Mouse (Mus musculus): ENCODE results near the gene Hunk. TPM values are rescaled to one million over a fixed set of nuclear protein-coding genes. Genes with fewer than 3 reads are reported as not detected.

Gene Hunk
- polyA plus RNA-seq, 1 experiment from 2014 or later = 6.2 TPM

DNA sequence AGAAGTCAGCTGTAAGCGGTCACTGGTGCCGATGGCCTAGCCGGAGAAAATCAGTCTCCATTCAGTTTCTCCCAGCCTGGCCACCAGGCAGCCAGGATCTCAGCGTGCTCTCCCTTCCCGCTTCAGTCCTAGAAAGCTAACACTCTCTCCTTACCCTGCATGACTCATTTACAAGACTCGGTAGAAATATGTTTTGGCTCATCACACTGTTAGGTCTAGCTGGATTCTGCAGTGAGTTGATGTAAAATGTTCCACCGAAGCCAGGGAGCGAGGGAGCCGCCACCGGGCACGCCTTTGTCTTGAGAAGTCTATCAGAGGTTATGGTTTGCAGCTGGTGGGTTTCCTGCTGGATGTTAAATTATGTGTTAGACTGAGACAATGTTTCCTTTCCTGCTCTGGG, 67.4 kb downstream of the Hunk start:
- H3K4me3 ChIP-seq = no peak overlapping the region
- no peak overlapping the region for H3K27ac ChIP-seq (replicated peaks)
- H3K36me3 ChIP-seq = peaks cover 27% of the 10 kb centered on the region
- peaks cover 22% of the 10 kb centered on the region for H3K4me1 ChIP-seq (replicated peaks)
- 73% methylated on average over 11 of the region's 11 CpGs for WGBS
- ATAC-seq (ENCODE audit: low read depth) = no peak
- no peak overlapping the region for H3K4me2 ChIP-seq
- no peaks in the 10 kb centered on the region for H3K9me3 ChIP-seq
- H3K27me3 ChIP-seq = no peaks in the 10 kb centered on the region
- no peak overlapping the region for H3K9ac ChIP-seq

- WGBS = 88% methylated on average over 7 of the region's 7 CpGs
- H3K4me1 ChIP-seq (replicated peaks) = peaks cover 23% of the 10 kb centered on the region
- H3K36me3 ChIP-seq = peaks cover 27% of the 10 kb centered on the region
- H3K9me3 ChIP-seq = no peaks in the 10 kb centered on the region
- no peaks in the 10 kb centered on the region for H3K27me3 ChIP-seq
- no peak overlapping the region for H3K4me3 ChIP-seq
- ATAC-seq (ENCODE audit: low read depth) = no peak
- no peak overlapping the region for H3K27ac ChIP-seq (replicated peaks)
- H3K9ac ChIP-seq = no peak overlapping the region
- H3K4me2 ChIP-seq = no peak overlapping the region
These were observed 70.8 kb downstream of the Hunk start for GRCm38 (mm10) chr16:90456495-90457125.

- WGBS = 34% methylated on average over 11 of the region's 11 CpGs
- Histone ChIP-seq H3K4me3 (no peak overlapping the region), H3K36me3 (peaks cover 27% of the 10 kb centered on the region), H3K27ac (replicated peaks) (peak overlapping the region; percentile 49), H3K4me1 (replicated peaks) (peaks cover 19% of the 10 kb centered on the region), H3K4me2 (no peak overlapping the region), H3K9ac (no peak overlapping the region), H3K9me3 (no peaks in the 10 kb centered on the region), H3K27me3 (no peaks in the 10 kb centered on the region)
- ATAC-seq (ENCODE audit: low read depth) = peak; percentile 60
These were observed 73.2 kb downstream of the Hunk start for GRCm38 (mm10) chr16:90458899-90459610.

- Histone ChIP-seq H3K4me2 (no peak overlapping the region), H3K9me3 (peaks cover 3% of the 10 kb centered on the region), H3K27me3 (no peaks in the 10 kb centered on the region), H3K36me3 (peaks cover 30% of the 10 kb centered on the region), H3K9ac (no peak overlapping the region), H3K4me3 (no peak overlapping the region), H3K4me1 (replicated peaks) (peaks cover 19% of the 10 kb centered on the region), H3K27ac (replicated peaks) (no peak overlapping the region)
- WGBS = 47% methylated on average over 11 of the region's 11 CpGs
- ATAC-seq (ENCODE audit: low read depth) = no peak
These were observed 75.6 kb downstream of the Hunk start for GRCm38 (mm10) chr16:90461304-90461905.

GRCm38 (mm10) chr16:90462728-90463275, 77.0 kb downstream of the Hunk start:
- H3K4me3 ChIP-seq = no peak overlapping the region
- 80% methylated on average over 11 of the region's 11 CpGs for WGBS
- no peak overlapping the region for H3K9ac ChIP-seq
- no peak overlapping the region for H3K27ac ChIP-seq (replicated peaks)
- no peaks in the 10 kb centered on the region for H3K27me3 ChIP-seq
- H3K4me1 ChIP-seq (replicated peaks) = peaks cover 19% of the 10 kb centered on the region
- peaks cover 6% of the 10 kb centered on the region for H3K9me3 ChIP-seq
- peaks cover 41% of the 10 kb centered on the region for H3K36me3 ChIP-seq
- no peak for ATAC-seq (ENCODE audit: low read depth)
- no peak overlapping the region for H3K4me2 ChIP-seq

- no peak for ATAC-seq (ENCODE audit: low read depth)
- WGBS = 88% methylated on average over 5 of the region's 5 CpGs
- Histone ChIP-seq H3K4me1 (replicated peaks) (peaks cover 9% of the 10 kb centered on the region), H3K27me3 (no peaks in the 10 kb centered on the region), H3K4me3 (no peak overlapping the region), H3K9me3 (peaks cover 10% of the 10 kb centered on the region), H3K9ac (no peak overlapping the region), H3K27ac (replicated peaks) (no peak overlapping the region), H3K4me2 (no peak overlapping the region), H3K36me3 (peaks cover 60% of the 10 kb centered on the region)
These were observed 79.3 kb downstream of the Hunk start for GRCm38 (mm10) chr16:90465154-90465553.

DNA sequence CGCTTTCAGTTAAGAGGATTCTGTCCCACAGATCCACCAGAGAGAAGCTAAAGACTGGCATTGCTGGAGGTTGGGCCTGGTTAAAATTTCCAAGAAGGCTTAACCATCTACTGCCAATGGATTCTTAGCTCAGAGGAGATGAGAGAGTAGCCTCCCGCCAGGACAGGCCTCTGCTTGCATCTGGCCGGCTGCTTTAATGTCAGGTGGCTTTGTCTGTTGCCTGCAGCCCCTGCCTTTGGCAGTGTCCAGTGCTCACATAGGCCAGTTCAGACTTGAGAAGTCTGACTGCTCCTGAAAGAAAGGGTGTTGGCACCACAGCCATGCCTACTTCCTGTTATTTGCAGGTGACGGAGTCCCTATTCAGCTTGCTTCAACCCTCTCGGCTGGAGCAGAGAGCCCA, 82.5 kb downstream of the Hunk start:
- Histone ChIP-seq H3K4me3 (no peak overlapping the region), H3K9ac (no peak overlapping the region), H3K27me3 (no peaks in the 10 kb centered on the region), H3K9me3 (peaks cover 10% of the 10 kb centered on the region), H3K4me2 (no peak overlapping the region), H3K4me1 (replicated peaks) (no peaks in the 10 kb centered on the region; the same call in 1 of the 2 replicates), H3K27ac (replicated peaks) (no peak overlapping the region), H3K36me3 (peaks cover 69% of the 10 kb centered on the region)
- 92% methylated on average over 5 of the region's 5 CpGs for WGBS
- ATAC-seq (ENCODE audit: low read depth) = no peak

GRCm38 (mm10) chr16:90475701-90476229, 90.0 kb downstream of the Hunk start:
- WGBS = 87% methylated on average over 16 of the region's 16 CpGs
- Histone ChIP-seq H3K4me1 (replicated peaks) (no peaks in the 10 kb centered on the region), H3K27me3 (no peaks in the 10 kb centered on the region), H3K9ac (no peak overlapping the region), H3K4me3 (no peak overlapping the region), H3K36me3 (peaks cover 76% of the 10 kb centered on the region), H3K27ac (replicated peaks) (no peak overlapping the region), H3K4me2 (no peak overlapping the region), H3K9me3 (no peaks in the 10 kb centered on the region)
- no peak for ATAC-seq (ENCODE audit: low read depth)

GRCm38 (mm10) chr16:90481612-90482011, 95.8 kb downstream of the Hunk start:
- Histone ChIP-seq H3K27me3 (no peaks in the 10 kb centered on the region), H3K4me3 (no peak overlapping the region), H3K36me3 (peaks cover 67% of the 10 kb centered on the region), H3K9ac (no peak overlapping the region), H3K4me2 (no peak overlapping the region), H3K9me3 (no peaks in the 10 kb centered on the region), H3K4me1 (replicated peaks) (peaks cover 5% of the 10 kb centered on the region; the same call in 1 of the 2 replicates), H3K27ac (replicated peaks) (no peak overlapping the region)
- 92% methylated on average over 5 of the region's 5 CpGs for WGBS
- ATAC-seq (ENCODE audit: low read depth) = no peak

DNA sequence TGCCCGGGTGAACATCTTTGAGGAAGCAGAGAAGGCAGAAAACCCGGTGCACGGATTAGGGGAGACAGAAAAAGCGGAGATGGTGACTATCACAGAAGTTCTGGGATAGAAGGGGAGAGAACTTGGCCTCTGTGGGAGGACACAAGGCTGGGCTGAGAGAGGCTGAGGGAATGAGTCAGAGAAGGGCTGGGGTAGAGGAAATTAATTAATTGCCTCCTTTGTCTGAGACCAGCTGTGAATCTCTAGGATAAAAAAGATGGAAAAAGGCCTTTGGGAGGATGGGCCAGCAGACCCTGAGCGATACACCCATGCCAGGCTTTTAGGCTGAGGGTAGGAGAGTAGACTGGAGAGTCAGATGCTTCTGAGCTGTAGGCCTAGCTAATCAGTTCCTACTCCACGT, 97.5 kb downstream of the Hunk start:
- 82% methylated on average over 6 of the region's 6 CpGs for whole genome bisulfite sequencing
- Histone ChIP-seq H3K36me3 (peaks cover 57% of the 10 kb centered on the region), H3K9ac (no peak overlapping the region), H3K27me3 (no peaks in the 10 kb centered on the region), H3K4me2 (no peak overlapping the region), H3K4me3 (no peak overlapping the region), H3K4me1 (replicated peaks) (peaks cover 5% of the 10 kb centered on the region; the same call in 1 of the 2 replicates), H3K9me3 (no peaks in the 10 kb centered on the region), H3K27ac (replicated peaks) (no peak overlapping the region)
- ATAC-seq (ENCODE audit: low read depth) = 0 out of 2 replicates have a peak, but pooled peaks have one; percentile 32

- ATAC-seq (ENCODE audit: low read depth) = no peak
- H3K9ac ChIP-seq = no peak overlapping the region
- WGBS = 82% methylated on average over 7 of the region's 7 CpGs
- H3K4me1 ChIP-seq (replicated peaks) = peaks cover 5% of the 10 kb centered on the region; the same call in 1 of the 2 replicates
- H3K27ac ChIP-seq (replicated peaks) = no peak overlapping the region
- H3K4me3 ChIP-seq = no peak overlapping the region
- no peak overlapping the region for H3K4me2 ChIP-seq
- H3K36me3 ChIP-seq = peaks cover 47% of the 10 kb centered on the region
- no peaks in the 10 kb centered on the region for H3K9me3 ChIP-seq
- H3K27me3 ChIP-seq = no peaks in the 10 kb centered on the region
These were observed 99.3 kb downstream of the Hunk start for GRCm38 (mm10) chr16:90485125-90485524.

DNA sequence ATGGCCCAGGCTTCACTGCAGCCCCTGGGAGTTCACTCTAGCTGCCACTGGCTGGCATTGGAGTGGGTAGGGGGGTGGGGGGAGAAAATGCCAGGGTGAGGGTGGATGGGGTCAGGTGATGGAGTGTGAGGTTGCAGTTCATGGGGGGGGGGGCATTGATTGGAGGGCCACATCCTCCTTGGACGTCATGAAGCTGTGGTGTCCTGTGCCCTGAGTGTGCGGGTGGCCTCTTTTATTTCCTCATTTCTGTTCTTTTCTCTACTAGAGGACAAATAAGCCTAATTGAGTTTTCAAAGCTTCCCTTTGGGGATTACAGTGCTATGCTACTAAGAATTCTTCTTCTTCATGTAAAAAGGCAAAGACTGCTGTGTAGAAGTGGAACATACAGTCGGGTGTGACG, 99.8 kb downstream of the Hunk start:
- no peak for ATAC-seq (ENCODE audit: low read depth)
- Histone ChIP-seq H3K4me2 (no peak overlapping the region), H3K4me3 (no peak overlapping the region), H3K27me3 (no peaks in the 10 kb centered on the region), H3K36me3 (peaks cover 44% of the 10 kb centered on the region), H3K4me1 (replicated peaks) (peaks cover 5% of the 10 kb centered on the region; the same call in 1 of the 2 replicates), H3K9ac (no peak overlapping the region), H3K27ac (replicated peaks) (no peak overlapping the region), H3K9me3 (no peaks in the 10 kb centered on the region)
- 90% methylated on average over 4 of the region's 4 CpGs for WGBS
